Mouse (Mus musculus) liver, adult 2 months (tissue): Measurements from ENCODE around the gene A1bg. TPM values are rescaled to one million over a fixed set of nuclear protein-coding genes. Genes with fewer than 3 reads are reported as not detected.
A peak's percentile ranks its signal among the peaks of the same experiment; 100 is the strongest.

Experiments used
- DNase-seq: peaks from one replicate; pipeline ENCODE4 v3.0.0-alpha.2; 2011; ENCODE audit warnings: low read depth, low spot score; ENCODE audit errors: extremely low read depth
- H3K27ac ChIP-seq: fragments of 200-500 bp; replicated peaks from 2 replicates; pipeline ENCODE4 v1.5.1; 2012; ENCODE audit warnings: low read depth, mild to moderate bottlenecking, control low read depth, inconsistent platforms, low read length; ENCODE audit not compliant: insufficient read depth
- H3K27me3 ChIP-seq: fragments of 200-500 bp; 2 replicates; pipeline ENCODE4 v1.6.1; 2012; ENCODE audit warnings: mild to moderate bottlenecking, moderate library complexity, low read length, inconsistent platforms; ENCODE audit not compliant: control insufficient read depth, insufficient read depth
- H3K36me3 ChIP-seq: fragments of 200-500 bp; 2 replicates; pipeline ENCODE4 v1.6.1; 2012; ENCODE audit warnings: low read length, inconsistent platforms; ENCODE audit not compliant: control insufficient read depth, insufficient read depth
- H3K4me1 ChIP-seq: fragments of 200-500 bp; 2 replicates; pipeline ENCODE4 v1.6.1; 2011; ENCODE audit warnings: low read length; ENCODE audit not compliant: control insufficient read depth, insufficient read depth
- H3K4me3 ChIP-seq: fragments of 200-500 bp; 2 replicates; pipeline ENCODE4 v1.5.1; 2011; ENCODE audit warnings: low read depth, mild to moderate bottlenecking, control low read depth, low read length, moderate library complexity; ENCODE audit not compliant: insufficient read depth
- H3K79me2 ChIP-seq: fragments of 200-500 bp; 2 replicates; pipeline ENCODE4 v1.6.1; 2012; ENCODE audit warnings: inconsistent platforms, mild to moderate bottlenecking, low read length, moderate library complexity; ENCODE audit not compliant: control insufficient read depth, insufficient read depth
- H3K9ac ChIP-seq: fragments of 200-500 bp; 2 replicates; pipeline ENCODE4 v1.6.1; 2012; ENCODE audit warnings: low read depth, mild to moderate bottlenecking, control low read depth, inconsistent platforms, low read length
- CTCF ChIP-seq: fragments of 200-500 bp; IDR thresholded peaks from 2 replicates; pipeline ENCODE4 v1.5.1; 2011; ENCODE audit warnings: low read depth, low read length, control low read depth
- POLR2A ChIP-seq: fragments of 200-500 bp; IDR thresholded peaks from 2 replicates; pipeline ENCODE4 v1.6.1; 2011; ENCODE audit warnings: low read length, control low read depth; ENCODE audit not compliant: insufficient read depth; ENCODE audit errors: extremely low read depth
- WGBS: fragments of 180-500 bp; shearing (Covaris S2); methylation state at CpG from one replicate; pipeline ENCODE4 v1.1.7; 2018; 5-methylcytosine and 5-hydroxymethylcytosine counted together
- polyA plus RNA-seq: library from polyadenylated mRNA; depleted of rRNA; stranded (reverse); fragments of >200 nt; gene quantifications from 2 replicates; pipeline ENCODE4 v1.2.3, GENCODE M21; 2012; rRNA removed
- total RNA-seq: library from RNA; depleted of rRNA; stranded (reverse); fragments of >200 nt; gene quantifications from 2 replicates; pipeline ENCODE4 v1.2.3, GENCODE M21; 2014; rRNA removed

The A1bg gene
- 418 and 886 TPM in 2 replicates for total RNA-seq
- 473 and 2,561 TPM in 2 replicates for polyA plus RNA-seq

DNA sequence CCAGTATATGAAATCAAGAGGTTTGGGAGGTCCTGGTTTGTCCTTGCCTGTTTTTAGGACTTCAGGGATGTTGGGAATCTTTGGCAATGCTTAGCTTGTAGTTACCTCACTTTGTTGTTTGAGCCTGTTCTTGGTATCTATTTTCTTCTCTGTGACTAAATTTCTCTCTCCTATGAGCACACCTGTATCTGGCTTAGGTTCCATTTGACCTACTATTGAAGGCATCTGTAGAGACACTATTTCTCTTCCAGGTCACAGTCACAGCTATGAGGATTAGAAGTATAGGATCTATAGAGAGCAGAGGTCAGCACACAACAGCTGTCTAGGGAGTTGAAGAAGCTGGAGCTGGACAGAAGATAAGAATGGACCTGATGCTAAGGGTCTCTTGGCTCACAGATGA is at the start of gene A1bg:
TSS of gene A1bg (minus strand) at position 101 of the 400 bp plus-strand sequence.
- H3K27me3 ChIP-seq: peaks cover 7% of the 10 kb centered on the region; the same call in 1 of the 2 replicates
- H3K4me1 ChIP-seq: peaks cover 6% of the 10 kb centered on the region
- H3K79me2 ChIP-seq: no peaks in the 10 kb centered on the region
- H3K9ac ChIP-seq: no peak within 1 kb of the TSS
- TF ChIP-seq CTCF: no peak
- TF ChIP-seq POLR2A: no peak
- no peaks in the 10 kb centered on the region for H3K36me3 ChIP-seq
- DNase-seq: no peak
- H3K4me3 ChIP-seq: no peak within 1 kb of the TSS
- no peak within 1 kb of the TSS for H3K27ac ChIP-seq

DNA sequence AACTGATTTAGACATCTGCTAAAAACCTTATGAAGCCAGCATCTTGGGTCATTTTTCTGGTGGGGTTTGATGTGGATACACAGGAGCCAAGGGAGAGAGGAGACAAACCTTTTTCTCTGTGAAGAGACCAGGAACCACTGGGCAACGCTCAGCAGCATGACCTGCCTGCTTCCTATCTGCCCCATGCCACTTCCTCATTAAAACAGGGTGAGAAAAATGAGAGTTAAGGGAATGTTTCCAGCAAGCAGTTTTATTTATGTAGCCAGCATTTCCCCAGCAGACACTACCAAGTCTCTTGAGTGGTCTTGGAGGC is 45.7 kb upstream of the A1bg start:
- no peak for TF ChIP-seq POLR2A
- TF ChIP-seq CTCF: no peak
- Histone ChIP-seq H3K9ac (no peak overlapping the region), H3K27me3 (no peaks in the 10 kb centered on the region), H3K27ac (no peak overlapping the region), H3K36me3 (no peaks in the 10 kb centered on the region), H3K79me2 (no peaks in the 10 kb centered on the region), H3K4me1 (no peaks in the 10 kb centered on the region), H3K4me3 (no peak overlapping the region)
- no peak for DNase-seq
- 77% methylated on average over 1 of the region's 1 CpGs for WGBS

DNA sequence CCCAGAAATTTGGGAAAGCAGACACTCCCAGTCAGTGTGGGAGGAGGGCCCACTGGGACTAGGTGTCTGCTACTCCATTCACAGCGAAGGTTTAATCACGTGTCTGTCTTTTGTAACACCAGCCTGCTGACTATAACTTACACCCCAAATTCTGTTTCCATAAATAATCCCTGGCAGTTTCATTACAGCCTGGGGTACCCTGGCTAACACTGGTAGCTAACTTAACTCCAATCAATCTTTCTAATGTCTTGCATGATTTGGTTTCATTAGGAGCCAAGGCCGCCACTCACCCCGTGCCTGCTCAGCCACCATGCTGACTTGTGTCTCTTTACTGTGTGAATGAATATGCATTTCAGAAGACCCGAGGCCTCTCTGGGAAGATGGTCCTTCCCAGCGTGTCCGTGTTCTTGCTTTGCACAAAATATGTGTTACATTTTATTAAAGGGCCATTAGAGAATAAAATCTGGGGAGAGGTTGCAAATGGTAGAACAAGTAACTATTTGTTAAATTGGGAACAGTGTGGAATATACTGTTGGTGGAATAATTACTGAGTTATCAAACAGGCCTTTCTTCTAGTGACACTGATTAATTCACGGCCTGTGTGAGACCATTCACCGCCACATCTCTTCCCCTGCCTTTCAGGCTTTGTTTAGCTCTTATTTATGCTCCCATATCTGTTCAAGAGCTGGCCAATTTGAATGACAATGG is 45.2 kb upstream of the A1bg start:
- WGBS: 94% methylated on average over 9 of the region's 9 CpGs
- Histone ChIP-seq H3K4me3 (no peak overlapping the region), H3K27me3 (no peaks in the 10 kb centered on the region), H3K79me2 (no peaks in the 10 kb centered on the region), H3K9ac (no peak overlapping the region), H3K4me1 (no peaks in the 10 kb centered on the region), H3K36me3 (no peaks in the 10 kb centered on the region), H3K27ac (no peak overlapping the region)
- TF ChIP-seq CTCF (no peak), POLR2A (no peak)
- DNase-seq: no peak

DNA sequence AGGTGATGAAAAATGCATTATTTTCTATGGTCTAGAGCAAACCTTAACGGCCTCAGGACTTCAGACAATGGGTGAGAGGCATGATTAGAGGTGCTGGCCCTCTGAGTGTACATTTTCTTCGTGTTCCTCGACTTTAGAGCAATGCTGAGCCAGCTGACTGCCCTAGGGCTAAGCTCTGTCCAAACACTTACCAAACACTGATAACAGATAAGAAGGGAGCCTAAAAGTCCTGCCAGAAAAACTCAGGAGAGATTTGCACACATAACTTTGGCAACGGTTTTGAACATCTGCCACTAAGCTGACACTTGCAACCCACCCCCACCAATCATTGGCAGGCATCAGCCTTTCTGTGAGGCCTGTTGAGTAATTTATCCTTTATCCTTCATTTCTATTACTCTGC is 2.9 kb upstream of the A1bg start:
- Histone ChIP-seq H3K4me3 (no peak overlapping the region), H3K9ac (no peak overlapping the region), H3K4me1 (peaks cover 6% of the 10 kb centered on the region), H3K27ac (no peak overlapping the region), H3K27me3 (peaks cover 6% of the 10 kb centered on the region; the same call in 1 of the 2 replicates), H3K36me3 (no peaks in the 10 kb centered on the region), H3K79me2 (no peaks in the 10 kb centered on the region)
- DNase-seq: peak; percentile 99
- 7% methylated on average over 4 of the region's 4 CpGs for WGBS
- no peak for TF ChIP-seq CTCF
- TF ChIP-seq POLR2A: no peak

DNA sequence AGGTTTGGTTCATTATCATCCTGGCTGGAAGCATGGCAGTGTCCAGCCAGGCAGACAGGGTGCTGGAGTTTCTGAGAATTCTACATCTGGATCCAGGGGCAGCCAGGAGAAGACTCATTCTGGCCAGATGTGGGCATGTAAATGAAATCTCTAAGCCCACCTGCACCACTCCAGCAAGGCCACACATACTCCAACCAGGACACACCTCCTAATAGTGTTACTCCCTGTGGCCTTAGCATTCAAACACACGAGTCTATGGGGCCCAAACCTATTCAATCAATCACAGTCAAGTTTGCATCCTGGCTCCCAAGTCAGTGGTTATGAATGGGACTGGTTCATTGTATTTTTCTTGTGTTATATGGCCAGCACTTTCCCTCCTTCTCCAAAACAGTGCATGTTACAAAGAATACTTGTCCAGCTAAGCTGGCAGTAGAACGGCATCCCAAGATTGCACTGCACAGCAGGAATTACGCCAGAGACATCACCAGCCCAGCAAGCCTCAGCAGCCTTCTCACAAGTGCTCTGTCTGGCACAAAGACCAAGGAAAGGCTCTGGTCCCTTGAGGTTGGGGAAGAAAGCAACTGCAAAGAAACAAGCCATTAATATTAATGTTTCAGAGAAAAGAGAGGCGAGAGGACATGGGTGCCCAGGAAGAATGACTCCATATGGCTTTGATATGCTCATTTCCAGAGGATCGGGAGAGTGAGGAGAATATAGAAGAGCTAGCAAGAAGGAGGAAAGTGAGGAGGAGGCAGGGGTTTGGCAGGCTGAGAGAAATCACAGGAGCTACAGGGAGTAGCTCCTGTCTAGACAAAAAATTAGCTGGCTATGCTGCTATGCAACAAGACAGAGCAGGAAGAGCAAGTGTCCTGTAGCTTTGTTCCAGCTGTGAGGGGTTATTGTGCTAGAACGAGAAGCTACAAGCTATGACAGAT is 18.8 kb downstream of the A1bg start:
- H3K9ac ChIP-seq: no peak overlapping the region
- H3K36me3 ChIP-seq: no peaks in the 10 kb centered on the region
- DNase-seq: no peak
- no peak for TF ChIP-seq CTCF
- no peak for TF ChIP-seq POLR2A
- H3K4me3 ChIP-seq: no peak overlapping the region
- H3K27ac ChIP-seq: no peak overlapping the region
- WGBS: 84% methylated on average over 6 of the region's 6 CpGs
- H3K79me2 ChIP-seq: no peaks in the 10 kb centered on the region
- no peaks in the 10 kb centered on the region; the same call in 1 of the 2 replicates for H3K27me3 ChIP-seq
- no peaks in the 10 kb centered on the region for H3K4me1 ChIP-seq
